Mouse (Mus musculus): ENCODE data around the gene Cdca5.

DNA sequence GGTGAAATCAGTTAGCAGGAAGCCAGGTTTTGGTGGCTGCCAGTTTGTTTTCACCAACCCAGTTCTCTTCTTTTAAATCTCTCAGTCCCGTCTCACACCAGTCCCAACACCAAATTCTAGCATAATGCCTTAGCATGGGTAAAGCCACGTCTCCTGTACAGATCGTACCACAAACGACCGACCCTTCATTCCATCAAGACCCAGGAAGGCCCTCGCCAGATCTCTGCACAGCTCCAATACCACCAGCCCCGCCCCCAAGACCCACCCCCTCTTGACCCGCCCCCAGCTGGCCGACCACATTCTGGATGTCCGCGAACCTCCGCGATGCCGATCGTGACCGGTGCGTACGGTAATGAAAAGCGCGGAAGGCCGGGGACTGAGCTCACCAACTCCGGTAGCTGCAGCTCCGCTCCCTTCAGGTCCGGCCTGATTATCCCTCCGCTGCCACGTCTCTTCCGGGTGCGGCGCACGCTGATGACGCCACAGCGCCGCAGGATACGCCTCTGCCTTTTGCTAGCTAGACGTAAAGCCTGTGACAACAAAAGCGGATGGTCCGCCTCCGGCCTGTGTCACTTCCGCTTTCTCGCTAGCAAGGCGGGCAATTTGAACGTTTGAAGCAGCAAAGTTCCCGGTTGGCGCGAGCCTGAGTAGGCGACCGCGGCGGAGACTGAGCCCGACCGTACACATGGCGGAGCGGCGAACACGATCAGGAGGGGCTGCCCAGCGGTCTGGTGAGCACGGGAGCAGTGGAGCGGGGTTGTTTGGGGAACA lies at the start of gene Cdca5, which contains the start of gene Zfpl1:
- TF ChIP-seq CTCF (IDR thresholded peaks at IDR 0.05; ENCODE audit: control insufficient read depth, insufficient read depth, insufficient read length) (no peak), MAX (IDR thresholded peaks at IDR 0.05) (peak; percentile 60)

Data from C2C12 (cell line).